Mouse (Mus musculus) cerebellum, adult 2 months (tissue): ENCODE data around the gene Caprin2.
A peak's percentile ranks its signal among the peaks of the same experiment; 100 is the strongest.

Experiments
- CTCF ChIP-seq: fragments of 200-500 bp; IDR thresholded peaks from 2 replicates; pipeline ENCODE4 v1.5.1; 2011; ENCODE audit warnings: low read depth, mild to moderate bottlenecking, control low read depth, low read length, moderate library complexity, borderline replicate concordance; ENCODE audit not compliant: insufficient read depth
- POLR2A ChIP-seq: fragments of 200-500 bp; IDR thresholded peaks from 2 replicates; pipeline ENCODE4 v1.6.1; 2011; ENCODE audit warnings: low read length, control low read depth, borderline replicate concordance; ENCODE audit not compliant: insufficient read depth

GRCm38 (mm10) chr6:148913938-148914337 lies 17.9 kb upstream of the Caprin2 start:
- TF ChIP-seq POLR2A = no peak
- peak; percentile 43; the same call in 1 of the 2 replicates for TF ChIP-seq CTCF
